Mouse (Mus musculus): ENCODE data around the gene Sirpb1a. TPM values are rescaled to one million over a fixed set of nuclear protein-coding genes. Genes with fewer than 3 reads are reported as not detected.
"Not testable (repeated sequence)": the region's sequence is repeated elsewhere in the genome, so short reads cannot be mapped to it uniquely, and the experiment has no call there.

Sirpb1a gene
- 1.5 and 1.8 TPM in 2 replicates for polyA plus RNA-seq (2015; fragmentation: Nextera tagmentation; extraction: Ambion mirVana)

DNA sequence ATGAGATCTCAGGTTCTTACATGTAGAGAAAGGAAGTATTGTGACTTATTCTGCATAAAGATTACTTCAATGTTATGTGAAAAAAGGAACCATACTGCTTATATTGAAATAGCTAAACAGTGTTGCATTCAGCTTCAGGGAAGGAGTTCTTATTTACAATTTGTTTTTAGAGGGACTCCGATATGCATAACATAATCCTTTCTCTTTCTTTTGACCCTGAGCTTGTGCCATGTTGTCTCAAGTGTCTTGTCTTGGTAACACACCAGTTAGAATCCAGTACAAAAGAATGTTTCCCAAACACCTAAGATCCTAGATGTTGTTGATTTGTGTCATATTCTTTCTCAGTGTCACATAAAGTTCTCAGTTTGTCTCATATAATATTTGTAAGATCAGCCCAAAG lies at the start of gene Sirpb1a:
TSS of gene Sirpb1a (minus strand) at position 74 of the 400 bp plus-strand sequence.
- not testable (repeated sequence) for H3K4me1 ChIP-seq (ENCODE audit: insufficient read depth, low read depth, low read length); H3K36me3 ChIP-seq (ENCODE audit: insufficient read depth, low read length); ATAC-seq; DNase-seq (ENCODE audit: low spot score); H3K9ac ChIP-seq (replicated peaks; ENCODE audit: low read depth); H3K27me3 ChIP-seq (replicated peaks; ENCODE audit: insufficient read depth, low read length); H3K27ac ChIP-seq (ENCODE audit: low read length); H3K4me3 ChIP-seq (ENCODE audit: low read depth, low read length); H3K9me3 ChIP-seq (ENCODE audit: low read length); H3K4me2 ChIP-seq (replicated peaks; ENCODE audit: low read depth, low read length)
- 86% methylated on average over 1 of the region's 1 CpGs for WGBS

DNA sequence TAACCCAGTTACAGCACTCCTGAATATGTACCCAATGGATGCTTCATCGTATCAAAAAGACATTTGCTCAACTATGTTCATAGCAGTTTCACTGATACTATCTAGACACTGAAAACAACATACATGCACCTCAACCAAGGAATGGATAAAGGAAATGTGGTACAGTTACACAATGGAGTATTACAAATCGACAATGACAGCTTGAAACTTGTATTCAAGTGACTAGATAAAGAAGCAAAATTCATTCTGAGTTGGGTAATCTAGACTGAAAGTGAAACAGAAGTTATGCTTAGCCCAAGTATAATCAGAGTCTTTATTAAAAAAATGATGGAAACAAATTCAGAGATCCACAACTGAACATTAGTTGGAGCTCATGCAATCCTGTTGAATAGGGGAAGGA lies 48.5 kb upstream of the Sirpb1a start:
- 80% methylated on average over 1 of the region's 2 CpGs for WGBS

DNA sequence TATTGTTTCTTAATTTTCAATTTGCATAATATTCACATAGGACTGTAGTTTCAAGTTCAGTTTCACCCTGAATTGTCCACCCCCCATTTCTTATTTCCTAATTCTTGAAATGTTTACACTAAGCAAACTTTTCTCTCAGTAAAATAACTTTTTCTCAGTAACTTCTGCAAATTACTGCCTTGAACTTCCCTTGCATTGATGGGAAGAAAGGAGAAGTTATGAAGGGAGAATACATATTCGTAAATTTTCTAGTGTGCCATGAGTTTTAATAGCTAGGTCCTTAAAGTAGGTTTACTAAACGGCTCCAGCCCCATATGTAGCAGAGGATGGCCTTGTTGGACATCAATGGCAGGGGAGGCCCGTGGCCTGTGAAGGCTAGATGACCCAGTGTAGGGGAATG lies 43.8 kb upstream of the Sirpb1a start:
- not testable (repeated sequence) for H3K36me3 ChIP-seq (ENCODE audit: insufficient read depth, low read length); ATAC-seq; H3K4me3 ChIP-seq (ENCODE audit: low read depth, low read length); H3K4me1 ChIP-seq (ENCODE audit: insufficient read depth, low read depth, low read length); H3K9ac ChIP-seq (replicated peaks; ENCODE audit: low read depth); H3K27me3 ChIP-seq (replicated peaks; ENCODE audit: insufficient read depth, low read length); H3K9me3 ChIP-seq (ENCODE audit: low read length); DNase-seq (ENCODE audit: low spot score); H3K4me2 ChIP-seq (replicated peaks; ENCODE audit: low read depth, low read length); H3K27ac ChIP-seq (ENCODE audit: low read length)
- 40% methylated on average over 1 of the region's 3 CpGs for WGBS

More for the DNA sequence above, 48.5 kb upstream of the Sirpb1a start:
- not testable (repeated sequence) for H3K36me3 ChIP-seq (ENCODE audit: insufficient read depth, low read length); H3K4me2 ChIP-seq (replicated peaks; ENCODE audit: low read depth, low read length); H3K4me1 ChIP-seq (ENCODE audit: insufficient read depth, low read depth, low read length); H3K27ac ChIP-seq (ENCODE audit: low read length); H3K9me3 ChIP-seq (ENCODE audit: low read length); ATAC-seq; H3K27me3 ChIP-seq (replicated peaks; ENCODE audit: insufficient read depth, low read length); H3K9ac ChIP-seq (replicated peaks; ENCODE audit: low read depth); H3K4me3 ChIP-seq (ENCODE audit: low read depth, low read length); DNase-seq (ENCODE audit: low spot score)

DNA sequence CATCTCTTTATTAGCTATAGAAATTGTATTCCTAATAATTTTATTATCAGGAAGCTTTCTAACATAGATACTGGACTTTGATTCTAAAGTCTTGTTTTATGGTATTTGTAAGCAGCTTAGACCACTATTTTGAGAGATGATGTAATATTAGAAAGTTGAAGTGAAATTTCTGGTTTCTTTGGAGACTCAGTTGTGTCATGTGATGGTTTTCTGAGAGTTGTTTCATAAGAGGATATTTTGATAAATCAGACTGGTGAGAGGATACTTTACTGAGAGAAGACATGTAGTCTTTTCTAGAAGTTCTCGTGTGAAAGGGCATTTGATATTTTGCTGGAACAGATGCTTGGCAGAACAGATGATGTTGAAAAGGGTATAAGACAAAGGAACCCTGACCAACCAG lies 17.6 kb upstream of the Sirpb1a start:
- WGBS, result 61% methylated on average over 1 of the region's 1 CpGs

GRCm38 (mm10) chr3:15439844-15440243 lies 13.5 kb upstream of the Sirpb1a start:
- H3K4me2 ChIP-seq (replicated peaks; ENCODE audit: low read depth, low read length); ATAC-seq; H3K36me3 ChIP-seq (ENCODE audit: insufficient read depth, low read length); H3K27me3 ChIP-seq (replicated peaks; ENCODE audit: insufficient read depth, low read length); DNase-seq (ENCODE audit: low spot score); H3K27ac ChIP-seq (ENCODE audit: low read length); H3K9ac ChIP-seq (replicated peaks; ENCODE audit: low read depth); H3K4me3 ChIP-seq (ENCODE audit: low read depth, low read length); H3K9me3 ChIP-seq (ENCODE audit: low read length); H3K4me1 ChIP-seq (ENCODE audit: insufficient read depth, low read depth, low read length): not testable (repeated sequence)
- WGBS, result 54% methylated on average over 1 of the region's 1 CpGs

More for the DNA sequence above, 17.6 kb upstream of the Sirpb1a start:
- not testable (repeated sequence) for H3K36me3 ChIP-seq (ENCODE audit: insufficient read depth, low read length); H3K9ac ChIP-seq (replicated peaks; ENCODE audit: low read depth); H3K27me3 ChIP-seq (replicated peaks; ENCODE audit: insufficient read depth, low read length); H3K4me3 ChIP-seq (ENCODE audit: low read depth, low read length); H3K4me2 ChIP-seq (replicated peaks; ENCODE audit: low read depth, low read length); ATAC-seq; DNase-seq (ENCODE audit: low spot score); H3K27ac ChIP-seq (ENCODE audit: low read length); H3K9me3 ChIP-seq (ENCODE audit: low read length); H3K4me1 ChIP-seq (ENCODE audit: insufficient read depth, low read depth, low read length)

GRCm38 (mm10) chr3:15427917-15428316 lies 1.6 kb upstream of the Sirpb1a start:
- Histone ChIP-seq H3K4me1 (ENCODE audit: insufficient read depth, low read depth, low read length) (no peaks in the 10 kb centered on the region), H3K4me2 (replicated peaks; ENCODE audit: low read depth, low read length) (no peak overlapping the region), H3K27ac (ENCODE audit: low read length) (no peak overlapping the region), H3K9ac (replicated peaks; ENCODE audit: low read depth) (no peak overlapping the region), H3K4me3 (ENCODE audit: low read depth, low read length) (no peak overlapping the region), H3K36me3 (ENCODE audit: insufficient read depth, low read length) (no peaks in the 10 kb centered on the region), H3K27me3 (replicated peaks; ENCODE audit: insufficient read depth, low read length) (no peaks in the 10 kb centered on the region), H3K9me3 (ENCODE audit: low read length) (no peaks in the 10 kb centered on the region)
- ATAC-seq (no peak), DNase-seq (ENCODE audit: low spot score) (peak; percentile 16)
- TF ChIP-seq EP300 (IDR thresholded peaks at IDR 0.05) (no peak), CTCF (IDR thresholded peaks at IDR 0.05) (no peak)
- WGBS, result 72% methylated on average over 1 of the region's 1 CpGs

DNA sequence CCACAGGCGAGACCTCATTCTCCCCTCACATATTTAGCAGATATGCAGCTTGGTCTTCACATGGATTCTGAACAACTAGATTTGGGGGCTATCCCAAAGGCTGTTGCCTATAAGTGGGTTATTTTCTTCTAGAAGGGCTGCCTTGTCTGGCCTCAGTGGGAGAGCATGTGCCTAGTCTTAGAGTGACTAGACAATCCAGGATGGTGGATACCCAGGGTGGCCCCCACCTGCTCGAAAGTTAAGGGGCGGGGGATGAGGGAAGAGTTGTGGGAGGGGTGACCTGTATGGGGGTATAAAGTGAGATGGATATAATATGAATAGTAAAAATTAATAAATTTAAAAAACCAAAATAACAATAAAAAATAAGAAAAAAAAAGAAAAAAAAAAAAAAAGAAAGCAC lies 70.6 kb downstream of the Sirpb1a start:
- DNase-seq (ENCODE audit: low spot score); H3K27ac ChIP-seq (ENCODE audit: low read length): not testable (repeated sequence)
- 59% methylated on average over 3 of the region's 3 CpGs for WGBS

GRCm38 (mm10) chr3:15350318-15350717 lies 76.0 kb downstream of the Sirpb1a start:
- H3K9ac ChIP-seq (replicated peaks; ENCODE audit: low read depth); H3K4me1 ChIP-seq (ENCODE audit: insufficient read depth, low read depth, low read length); H3K27me3 ChIP-seq (replicated peaks; ENCODE audit: insufficient read depth, low read length); H3K36me3 ChIP-seq (ENCODE audit: insufficient read depth, low read length); DNase-seq (ENCODE audit: low spot score); H3K4me2 ChIP-seq (replicated peaks; ENCODE audit: low read depth, low read length); H3K9me3 ChIP-seq (ENCODE audit: low read length); ATAC-seq; H3K27ac ChIP-seq (ENCODE audit: low read length); H3K4me3 ChIP-seq (ENCODE audit: low read depth, low read length): not testable (repeated sequence)
- 83% methylated on average over 1 of the region's 2 CpGs for WGBS

More for the DNA sequence above, 70.6 kb downstream of the Sirpb1a start:
- not testable (repeated sequence) for H3K4me1 ChIP-seq (ENCODE audit: insufficient read depth, low read depth, low read length); H3K4me3 ChIP-seq (ENCODE audit: low read depth, low read length); H3K36me3 ChIP-seq (ENCODE audit: insufficient read depth, low read length); H3K9me3 ChIP-seq (ENCODE audit: low read length); H3K4me2 ChIP-seq (replicated peaks; ENCODE audit: low read depth, low read length); ATAC-seq; H3K9ac ChIP-seq (replicated peaks; ENCODE audit: low read depth); H3K27me3 ChIP-seq (replicated peaks; ENCODE audit: insufficient read depth, low read length)

- H3K9ac ChIP-seq (replicated peaks; ENCODE audit: low read depth); H3K27me3 ChIP-seq (replicated peaks; ENCODE audit: insufficient read depth, low read length); ATAC-seq; H3K9me3 ChIP-seq (ENCODE audit: low read length); H3K36me3 ChIP-seq (ENCODE audit: insufficient read depth, low read length); H3K4me1 ChIP-seq (ENCODE audit: insufficient read depth, low read depth, low read length); H3K4me3 ChIP-seq (ENCODE audit: low read depth, low read length); DNase-seq (ENCODE audit: low spot score); H3K4me2 ChIP-seq (replicated peaks; ENCODE audit: low read depth, low read length); H3K27ac ChIP-seq (ENCODE audit: low read length): not testable (repeated sequence)
- 50% methylated on average over 3 of the region's 3 CpGs for WGBS
Measured at GRCm38 (mm10) chr3:15345606-15346005, 80.7 kb downstream of the Sirpb1a start.
